Mouse (Mus musculus) layer of hippocampus, adult 2 months (tissue): ENCODE results near the gene Galc. TPM values are rescaled to one million over a fixed set of nuclear protein-coding genes. Genes with fewer than 3 reads are reported as not detected.

Source experiments
- DNase-seq, 2 experiments: peaks; one replicate each; pipeline ENCODE4 v3.0.0; 2022; ENCODE audit warnings: low spot score in 2 of 2
- H3K27ac ChIP-seq: fragments of 200-600 bp; 2 replicates; pipeline ENCODE4 v1.8.1; 2022
- H3K4me3 ChIP-seq: fragments of 200-600 bp; 2 replicates; pipeline ENCODE4 v1.8.1; 2022; ENCODE audit warnings: mild to moderate bottlenecking
- CTCF ChIP-seq: fragments of 200-600 bp; conservative IDR thresholded peaks from 2 replicates; pipeline ENCODE4 v1.8.1; 2022; ENCODE audit warnings: antibody characterized with exemption, mild to moderate bottlenecking, moderate library complexity
- long read RNA-seq, 2 experiments: library from polyadenylated mRNA; stranded (forward); transcript quantifications; one replicate each; pipeline ENCODE4 v2.0.0; 2021; ENCODE audit warnings: borderline mapping rate in 2 of 2
- total RNA-seq, 2 experiments: library from RNA; stranded (reverse); gene quantifications; 2 replicates each; pipeline ENCODE4 v1.2.3; 2021

Gene Galc
- 10 to 100 TPM; 24.9 to 27.5 TPM for total RNA-seq
- long read RNA-seq, experiment 1, transcript Galc-201 (17 exons, 3,832 nt) = major isoform, 6 of 16 reads
- long read RNA-seq, experiment 1, partial matches to known transcripts = 1 of 16 reads
- long read RNA-seq, experiment 1, other reads (novel, unspliced or antisense) = 9 of 16 reads
- long read RNA-seq, experiment 2, full-length matches to known transcripts = 4 of 11 reads
- long read RNA-seq, experiment 2, partial matches to known transcripts = 0 of 11 reads
- long read RNA-seq, experiment 2, other reads (novel, unspliced or antisense) = 7 of 11 reads

DNA sequence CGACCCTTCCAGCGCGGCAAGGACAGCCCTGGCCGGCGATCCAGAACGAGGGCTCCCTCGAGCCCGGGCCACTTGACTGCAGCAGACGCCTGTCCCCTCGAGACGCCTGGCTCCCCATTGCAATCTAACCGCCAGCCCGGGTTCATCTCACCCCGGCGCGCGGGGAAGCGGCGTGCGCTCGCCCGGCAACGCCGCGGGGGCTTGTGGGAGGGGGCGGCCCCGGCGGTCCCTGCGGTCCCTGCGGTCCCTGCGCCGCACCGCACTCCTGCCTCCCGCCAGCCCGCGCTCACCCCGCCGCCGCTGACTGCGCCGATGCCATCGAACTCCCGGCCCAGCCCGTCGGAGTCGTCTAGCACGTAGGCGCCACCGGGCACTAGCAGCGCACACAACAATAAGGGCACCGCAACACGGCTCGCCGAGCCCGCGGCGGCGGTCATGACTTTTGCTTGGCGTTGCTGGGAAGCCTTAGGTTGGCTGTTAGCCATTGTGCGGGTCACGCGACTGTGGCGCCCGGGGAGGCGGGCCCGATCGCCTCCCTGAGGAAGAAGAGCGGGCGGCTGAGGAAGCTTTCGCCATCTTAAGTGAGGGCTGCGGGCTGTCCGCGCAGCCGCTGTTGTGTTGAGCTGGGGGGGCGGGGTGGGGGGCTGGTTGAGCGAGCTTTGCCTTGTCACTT, at the start of gene Galc:
Gene Galc (minus strand): TSS at position 615 of the 673 bp plus-strand sequence.
- peak; percentile 80 to 90 for DNase-seq
- Histone ChIP-seq H3K27ac (peak within 1 kb of the TSS; percentile 97), H3K4me3 (peak within 1 kb of the TSS; percentile 98)
- TF ChIP-seq CTCF = no peak

DNA sequence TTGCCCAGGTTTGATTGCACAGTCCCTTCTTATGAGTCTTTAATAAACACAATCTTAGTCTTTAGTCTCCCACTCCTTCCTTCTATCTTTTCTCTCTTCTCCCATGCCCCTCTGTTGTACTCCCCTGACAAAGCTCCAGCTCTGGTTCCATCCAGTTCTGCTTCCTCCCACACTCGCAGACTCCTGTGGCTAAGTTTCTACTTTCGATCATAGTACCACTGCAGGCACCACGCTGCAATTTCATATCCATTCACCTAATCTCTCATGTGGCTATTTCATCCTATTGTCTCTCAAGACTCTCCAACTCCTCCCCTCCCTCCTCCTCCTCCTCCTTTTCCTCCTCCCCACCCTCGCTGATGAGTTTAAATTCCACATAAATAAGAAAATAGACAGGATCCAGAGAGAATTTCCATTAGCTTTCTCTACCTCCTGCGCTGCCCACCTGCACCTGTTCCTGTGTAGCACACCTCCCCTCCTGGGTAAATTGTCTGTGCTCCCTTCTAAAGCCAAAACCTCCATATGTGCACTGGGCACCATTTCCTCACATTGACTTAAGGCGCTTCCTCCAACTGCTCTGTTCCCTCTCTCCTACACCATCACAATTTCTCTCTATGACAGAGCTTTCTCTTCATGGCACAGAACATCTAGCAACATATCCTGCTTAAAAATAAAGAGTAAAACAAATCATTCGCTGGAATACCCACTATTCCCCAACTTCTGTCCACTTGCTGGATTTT, 48.1 kb upstream of the Galc start:
- TF ChIP-seq CTCF = no peak
- peak in 1 of 2 experiments; percentile 23 for DNase-seq
- peak overlapping the region; percentile 28; the same call in 1 of the 2 replicates for H3K27ac ChIP-seq
- H3K4me3 ChIP-seq = no peak overlapping the region

DNA sequence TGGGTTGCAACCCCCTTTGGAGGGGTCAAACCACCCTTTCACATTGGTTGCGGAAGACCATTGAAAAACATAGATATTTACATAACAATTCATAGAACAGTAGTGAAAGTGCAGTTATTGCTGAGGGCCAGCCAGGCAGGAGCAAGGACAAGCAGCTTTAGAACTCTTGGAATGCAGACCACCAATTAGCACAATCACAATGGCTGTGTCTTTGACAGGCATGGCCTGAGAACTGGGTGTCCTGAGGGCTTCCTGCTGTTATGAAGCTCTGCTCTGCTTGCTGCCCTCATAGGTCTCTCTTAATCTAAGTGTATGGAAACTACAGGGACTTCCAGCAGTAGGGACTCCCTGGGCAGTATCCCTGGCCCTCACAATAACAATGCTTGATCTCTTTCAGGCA, 43.8 kb upstream of the Galc start:
- Histone ChIP-seq H3K4me3 (no peak overlapping the region), H3K27ac (no peak overlapping the region)
- no peak for DNase-seq
- TF ChIP-seq CTCF = no peak

DNA sequence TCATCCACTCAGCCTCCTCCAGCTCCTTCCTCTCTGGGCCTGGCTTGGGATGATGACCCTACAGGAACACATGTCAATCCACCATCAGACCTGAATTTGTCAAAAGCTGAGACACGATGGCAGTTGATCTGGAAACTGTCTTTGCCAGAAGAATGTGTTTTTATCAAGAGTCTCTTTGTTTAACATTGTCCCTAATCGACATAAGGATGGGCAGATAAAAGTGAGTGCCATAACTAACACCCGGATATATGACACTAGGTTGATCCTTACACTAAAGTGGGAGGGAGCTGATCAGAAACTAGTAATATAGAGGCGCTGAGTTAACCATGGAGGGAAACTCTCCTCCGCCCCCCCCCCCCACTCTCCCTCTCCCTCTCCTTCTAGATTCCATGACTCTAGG, 42.7 kb upstream of the Galc start:
- Histone ChIP-seq H3K4me3 (no peak overlapping the region), H3K27ac (no peak overlapping the region)
- DNase-seq = no peak
- no peak for TF ChIP-seq CTCF

DNA sequence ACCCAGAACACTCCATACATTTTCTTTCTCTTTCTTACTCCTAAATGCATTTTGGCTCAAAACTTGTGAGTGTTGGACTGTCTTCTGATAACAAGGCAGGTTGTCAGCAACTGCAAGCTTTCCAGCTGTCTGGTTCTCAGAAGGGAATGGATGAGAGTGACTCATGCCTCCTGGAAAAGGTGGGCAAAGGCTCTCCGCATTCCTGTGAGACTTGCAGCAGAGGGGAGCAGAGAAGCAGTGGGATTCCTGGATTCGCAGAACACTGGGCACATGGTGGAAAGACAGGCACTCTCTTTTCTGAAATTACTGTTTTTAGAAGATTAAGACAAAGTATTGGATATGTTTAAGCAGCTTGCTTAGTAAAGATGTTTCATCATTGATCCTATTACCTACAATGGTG, 35.0 kb upstream of the Galc start:
- DNase-seq = no peak
- TF ChIP-seq CTCF = no peak
- H3K27ac ChIP-seq = no peak overlapping the region
- H3K4me3 ChIP-seq = no peak overlapping the region

DNA sequence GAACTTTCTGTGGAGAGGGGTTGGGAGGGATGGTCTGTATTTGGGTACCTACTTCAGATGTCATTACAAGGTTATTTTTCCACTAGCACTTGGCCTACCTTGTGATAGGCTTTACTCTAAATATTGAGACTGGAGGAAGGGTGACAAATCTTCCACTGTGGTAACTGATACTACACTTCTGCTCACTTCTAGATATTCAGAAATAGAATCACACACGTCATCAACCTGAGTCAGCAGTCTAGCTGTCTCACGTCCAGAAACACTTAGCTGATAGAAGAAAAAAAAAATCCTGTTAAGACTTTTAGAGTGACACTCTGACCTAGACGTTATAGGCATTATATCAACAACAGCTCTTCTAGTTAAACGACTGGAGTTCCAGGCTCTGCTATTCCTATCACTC, 33.0 kb upstream of the Galc start:
- no peak for TF ChIP-seq CTCF

DNA sequence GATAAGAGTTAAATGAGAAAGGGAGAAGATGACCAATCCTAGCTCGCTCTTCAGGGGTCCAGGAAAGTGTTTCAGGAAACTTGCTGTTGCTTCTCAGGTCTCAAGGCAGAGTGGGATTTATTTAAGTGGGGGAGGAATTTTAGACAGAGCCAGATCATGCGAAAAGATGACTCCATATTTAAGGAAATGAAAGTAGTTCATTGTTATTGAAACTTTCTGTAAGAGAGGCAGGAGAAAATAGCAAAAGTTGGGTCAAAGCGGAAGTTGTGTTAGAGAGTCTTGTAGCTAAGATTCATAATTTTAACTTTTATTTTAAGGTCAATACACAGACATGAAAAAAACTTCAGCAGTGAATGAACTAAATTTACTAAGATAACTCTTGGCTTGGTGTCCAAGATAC, 31.2 kb upstream of the Galc start:
- no peak for DNase-seq
- no peak for TF ChIP-seq CTCF
- H3K27ac ChIP-seq = no peak overlapping the region
- H3K4me3 ChIP-seq = no peak overlapping the region

More for the DNA sequence above, 33.0 kb upstream of the Galc start:
- Histone ChIP-seq H3K27ac (no peak overlapping the region), H3K4me3 (no peak overlapping the region)
- no peak for DNase-seq

DNA sequence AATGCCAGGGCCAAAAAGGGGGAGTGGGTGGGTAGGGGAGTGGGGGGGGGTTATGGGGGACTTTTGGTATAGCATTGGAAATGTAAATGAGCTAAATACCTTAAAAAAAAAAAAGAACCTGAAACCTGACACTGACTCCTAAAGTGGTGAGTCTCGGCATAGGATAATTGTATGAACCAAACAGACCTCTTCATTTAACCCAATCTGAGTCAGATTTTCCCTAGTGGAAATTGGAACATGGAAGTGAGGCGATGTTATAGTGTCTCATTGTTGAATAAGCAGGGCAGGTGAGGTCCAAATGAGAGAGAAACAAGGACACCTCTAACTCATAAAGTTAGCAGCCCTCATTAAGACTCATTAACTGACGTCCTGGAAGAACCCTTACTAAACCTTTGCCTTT, 25.2 kb upstream of the Galc start:
- no peak overlapping the region for H3K4me3 ChIP-seq
- TF ChIP-seq CTCF = no peak
- H3K27ac ChIP-seq = 0 out of 2 replicates have a peak overlapping the region, but pooled peaks have one; percentile 18
- no peak for DNase-seq

DNA sequence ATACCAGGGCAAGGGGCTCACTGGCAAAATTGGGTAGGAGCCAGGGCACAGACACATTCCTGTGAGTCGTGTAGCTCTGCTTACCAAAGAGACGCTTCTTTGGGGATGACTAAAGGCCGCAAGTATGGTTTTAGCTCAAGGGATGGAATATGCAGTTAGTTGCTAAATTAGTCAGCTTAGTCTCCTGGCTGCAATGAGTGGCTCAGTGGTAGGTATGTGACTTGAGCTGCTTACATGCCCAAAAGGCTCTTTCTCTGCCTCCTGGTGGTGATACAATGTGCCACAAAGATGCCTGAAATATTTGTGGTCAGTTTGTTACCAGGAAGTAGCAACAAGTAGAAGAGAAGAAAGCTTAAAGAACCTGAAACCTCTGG, 24.2 kb upstream of the Galc start:
- DNase-seq = no peak
- peak; percentile 36 for TF ChIP-seq CTCF
- H3K27ac ChIP-seq = no peak overlapping the region; the same call in 1 of the 2 replicates

DNA sequence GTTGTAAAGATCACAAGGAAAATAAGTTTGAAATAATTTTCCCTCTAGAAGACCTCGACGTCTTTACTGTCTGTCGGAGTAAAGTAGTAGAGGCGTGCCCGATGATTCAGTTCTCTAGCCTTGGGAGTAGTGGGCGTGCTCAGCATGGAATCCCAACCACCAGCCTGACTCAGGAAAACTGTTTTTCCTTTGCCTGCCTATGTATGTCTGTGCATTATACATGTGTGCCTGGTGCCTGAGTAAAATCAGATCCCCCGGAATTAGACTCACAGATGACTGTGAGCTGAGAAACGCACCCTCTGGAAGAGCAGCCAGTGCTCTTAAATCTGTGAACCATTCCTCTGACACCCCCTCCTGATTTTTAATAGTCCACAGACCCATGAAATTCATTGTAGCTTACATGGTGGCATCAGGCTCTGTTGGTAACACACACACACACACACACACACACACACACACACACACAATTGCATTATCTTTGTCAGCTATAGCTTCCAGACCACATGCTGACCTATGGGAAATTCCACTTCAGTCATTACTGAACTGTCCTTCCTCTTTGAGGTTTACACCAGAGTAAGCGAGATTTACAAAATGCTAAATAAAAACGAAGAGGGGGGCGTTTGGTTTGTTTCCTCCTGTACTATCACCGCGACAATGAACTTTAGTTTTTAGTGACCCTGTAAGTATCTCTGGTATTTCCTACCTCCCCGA, 23.7 kb upstream of the Galc start:
- TF ChIP-seq CTCF = no peak
- Histone ChIP-seq H3K27ac (no peak overlapping the region; the same call in 1 of the 2 replicates), H3K4me3 (no peak overlapping the region)
- DNase-seq = no peak

More for the DNA sequence above, 24.2 kb upstream of the Galc start:
- H3K4me3 ChIP-seq = no peak overlapping the region

DNA sequence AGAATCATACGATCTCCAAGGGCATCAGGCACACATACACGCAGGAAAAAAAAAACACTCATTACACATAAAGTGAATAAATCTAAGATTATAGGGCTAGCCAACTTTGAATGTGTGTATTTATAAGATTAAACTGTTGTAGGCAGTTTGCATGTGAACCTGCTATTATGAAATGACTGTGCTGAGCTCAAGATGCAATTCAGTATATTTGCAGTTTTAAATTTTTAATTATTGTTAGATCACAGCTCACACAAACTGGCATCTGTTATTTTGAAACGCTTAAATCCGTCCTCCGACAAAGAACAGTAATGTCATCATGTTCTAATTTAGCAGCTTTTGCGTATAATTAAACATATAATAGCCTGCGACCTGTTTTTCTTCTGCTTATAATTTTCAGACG, 21.7 kb upstream of the Galc start:
- H3K4me3 ChIP-seq = peak overlapping the region; percentile 20; the same call in 1 of the 2 replicates
- no peak for TF ChIP-seq CTCF
- no peak for DNase-seq
- peak overlapping the region; percentile 80 for H3K27ac ChIP-seq

DNA sequence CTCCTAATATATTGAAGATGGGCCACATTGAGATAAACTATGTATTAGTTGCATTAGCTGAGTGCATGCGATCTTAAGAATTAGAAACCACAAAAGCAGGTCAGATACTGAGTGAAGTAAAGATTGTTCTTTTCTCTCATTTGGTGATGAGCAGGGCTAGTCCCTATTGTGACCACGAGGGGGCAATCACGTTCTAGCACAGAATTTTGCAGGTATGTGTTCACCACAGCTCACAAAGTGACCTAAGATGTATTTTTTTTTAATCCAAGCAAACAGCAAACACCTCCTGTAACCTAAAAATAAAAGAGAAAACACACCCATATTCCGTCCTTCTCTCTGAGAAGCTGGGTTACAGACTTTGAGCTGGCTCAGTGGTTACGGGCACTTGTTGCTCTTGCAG, 21.3 kb upstream of the Galc start:
- Histone ChIP-seq H3K4me3 (peak overlapping the region; percentile 20; the same call in 1 of the 2 replicates), H3K27ac (peak overlapping the region; percentile 80)
- peak; percentile 65 to 79 for DNase-seq
- TF ChIP-seq CTCF = peak; percentile 96

DNA sequence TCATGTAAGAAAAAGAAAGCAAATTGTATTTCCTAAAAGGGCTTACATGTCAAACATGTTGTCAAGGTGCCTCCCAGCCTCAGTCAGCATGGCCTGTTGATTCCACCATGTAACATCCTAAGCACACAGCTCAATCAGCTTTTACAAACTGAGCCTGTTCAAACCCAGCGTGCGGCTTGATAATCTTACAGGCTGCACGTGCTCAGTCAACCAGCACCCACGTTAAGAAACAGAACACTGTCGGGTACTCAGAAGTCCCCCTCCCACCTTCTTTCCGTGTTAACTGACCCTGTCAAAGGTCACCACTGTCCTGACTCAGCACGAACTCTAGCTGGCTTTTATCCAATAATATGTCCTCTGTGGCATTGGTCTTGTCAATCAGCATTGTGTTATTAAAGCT, 13.2 kb upstream of the Galc start:
- DNase-seq = no peak
- no peak for TF ChIP-seq CTCF
- H3K4me3 ChIP-seq = no peak overlapping the region
- H3K27ac ChIP-seq = no peak overlapping the region
